ENCODE assay signal across 25 mouse cellular contexts in the genomic region with DNA sequence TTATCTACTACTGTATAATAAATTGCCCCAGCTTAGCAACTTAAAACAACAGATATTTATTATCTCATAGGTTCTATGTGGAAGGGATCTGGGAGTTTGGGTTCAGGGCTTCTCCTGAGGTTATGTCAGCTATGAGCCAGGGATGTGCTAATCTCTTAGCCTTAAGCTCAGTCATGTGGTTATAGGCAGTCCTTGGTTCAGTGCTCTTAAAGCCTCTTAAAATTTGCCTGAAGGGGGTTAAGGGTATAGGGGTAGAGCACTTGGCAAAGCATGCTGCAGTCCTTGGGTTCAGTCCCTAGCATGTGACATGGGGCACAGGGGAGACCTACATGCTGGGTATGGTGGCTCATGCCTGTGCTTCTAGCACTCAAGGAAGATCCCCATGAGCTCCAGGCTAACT. TPM values are rescaled to one million over a fixed set of nuclear protein-coding genes. Genes with fewer than 3 reads are reported as not detected.
DNase-seq lines count a peak whose midpoint lies in the region; ATAC-seq and TF ChIP-seq lines count a peak whose summit lies in the region.
"Had no signal": no experiment of that assay in that cellular context is flagged by ENCODE, and none has a peak within 500 bp of the region (broad histone marks: within the 10 kb centered on the region; RNA-seq: fewer than 3 reads in every experiment).

No protein-coding gene starts in this region.

- peaks cover 22% of the 10 kb centered on the region for H3K4me1 ChIP-seq in kidney, adult 2 months (ENCODE audit: control insufficient read depth, insufficient read depth, low read length)
- peaks cover 16% of the 10 kb centered on the region for H3K4me1 ChIP-seq in lung, embryonic 16.5 days (replicated peaks; ENCODE audit: control insufficient read depth, insufficient read depth, low read length)
- H3K4me1 ChIP-seq in MEL (ENCODE audit: control insufficient read depth in 1 of 2, insufficient read depth in 2 of 2, low read length in 2 of 2): peaks cover 12 to 32% of the 10 kb centered on the region in 2 experiments
- H3K4me1 ChIP-seq: midbrain, embryonic 12.5 days had no signal

- no peak for TF ChIP-seq POLR2A in kidney, adult 2 months (IDR thresholded peaks at IDR 0.05; ENCODE audit: low read depth, low read length)
- TF ChIP-seq POLR2A in MEL (IDR thresholded peaks at IDR 0.05; ENCODE audit: control insufficient read depth in 1 of 2, insufficient read depth in 1 of 2, low read depth in 1 of 2, low read length in 2 of 2, poor library complexity in 1 of 2): no peak

- peaks cover 29% of the 10 kb centered on the region for H3K79me2 ChIP-seq in MEL (ENCODE audit: control insufficient read depth, insufficient read depth, low read length, poor library complexity)

- no peak overlapping the region for H3K4me2 ChIP-seq in lung, embryonic 16.5 days (ENCODE audit: low read depth, low read length)
- H3K4me2 ChIP-seq: embryonic facial prominence, embryonic 15.5 days; heart, embryonic 13.5 days; hindbrain, embryonic 12.5 days; limb, embryonic 12.5 days; midbrain, embryonic 12.5 days had no signal

- peaks cover 3% of the 10 kb centered on the region; the same call in 1 of the 2 replicates for H3K36me3 ChIP-seq in kidney, adult 2 months (ENCODE audit: control insufficient read depth, insufficient read depth, low read length)
- peaks cover 2% of the 10 kb centered on the region; the same call in 1 of the 2 replicates for H3K36me3 ChIP-seq in lung, embryonic 16.5 days (ENCODE audit: control insufficient read depth, insufficient read depth, low read length)
- H3K36me3 ChIP-seq in MEL (ENCODE audit: control insufficient read depth in 1 of 2, insufficient read depth in 2 of 2, low read length in 2 of 2): peaks cover 13 to 53% of the 10 kb centered on the region in 2 experiments
- H3K36me3 ChIP-seq: midbrain, embryonic 12.5 days had no signal

- no peak for TF ChIP-seq RAD21 in MEL (IDR thresholded peaks at IDR 0.05; ENCODE audit: low read depth, low read length)

- no peak overlapping the region for H3K4me3 ChIP-seq in kidney, adult 2 months (ENCODE audit: insufficient read depth, low read depth, low read length)
- no peak overlapping the region for H3K4me3 ChIP-seq in lung, embryonic 16.5 days (ENCODE audit: low read length)
- no peak overlapping the region for H3K4me3 ChIP-seq in MEL (ENCODE audit: control insufficient read depth in 1 of 2, insufficient read depth in 1 of 2, low read depth in 2 of 2, low read length in 2 of 2)
- H3K4me3 ChIP-seq: embryonic facial prominence, embryonic 15.5 days; heart, embryonic 13.5 days; hindbrain, embryonic 12.5 days; limb, embryonic 12.5 days; midbrain, embryonic 12.5 days had no signal

- no peak overlapping the region for H3K27ac ChIP-seq in kidney, adult 2 months (ENCODE audit: insufficient read depth, low read depth, low read length)
- no peak overlapping the region for H3K27ac ChIP-seq in lung, embryonic 16.5 days (ENCODE audit: low read length)
- no peak overlapping the region for H3K27ac ChIP-seq in MEL (ENCODE audit: control insufficient read depth, low read depth, low read length)
- H3K27ac ChIP-seq: embryonic facial prominence, embryonic 15.5 days; heart, embryonic 13.5 days; hindbrain, embryonic 12.5 days; limb, embryonic 12.5 days; midbrain, embryonic 12.5 days had no signal

- no peak for TF ChIP-seq CTCF in kidney, adult 2 months (conservative IDR thresholded peaks at IDR 0.05; ENCODE audit: insufficient read depth, insufficient read length, low read depth, low read length)
- TF ChIP-seq CTCF in MEL (IDR thresholded peaks at IDR 0.05 in 2 of 3, conservative IDR thresholded peaks at IDR 0.05 in 1 of 3; ENCODE audit: control insufficient read depth in 1 of 3, insufficient read depth in 1 of 3, low read depth in 2 of 3, low read length in 3 of 3, poor library complexity in 1 of 3, severe bottlenecking in 1 of 3): no peak

- no peaks in the 10 kb centered on the region for H3K27me3 ChIP-seq in kidney, adult 2 months (replicated peaks; ENCODE audit: control insufficient read depth, insufficient read depth, low read length)
- no peaks in the 10 kb centered on the region for H3K27me3 ChIP-seq in lung, embryonic 16.5 days (ENCODE audit: control insufficient read depth, insufficient read depth, low read depth, low read length)
- H3K27me3 ChIP-seq in MEL (ENCODE audit: control insufficient read depth in 1 of 2, insufficient read depth in 2 of 2, low read length in 2 of 2): no peaks in the 10 kb centered on the region
- H3K27me3 ChIP-seq: CH12.LX; embryonic facial prominence, embryonic 15.5 days; heart, embryonic 13.5 days; hindbrain, embryonic 12.5 days; limb, embryonic 12.5 days; midbrain, embryonic 12.5 days had no signal

- H3K9me3 ChIP-seq in lung, embryonic 16.5 days (ENCODE audit: control insufficient read depth, low read length): no peaks in the 10 kb centered on the region
- H3K9me3 ChIP-seq in MEL (replicated peaks; ENCODE audit: insufficient read depth, low read length): no peaks in the 10 kb centered on the region
- H3K9me3 ChIP-seq: embryonic facial prominence, embryonic 15.5 days; G1E; heart, embryonic 13.5 days; hindbrain, embryonic 12.5 days; limb, embryonic 12.5 days; midbrain, embryonic 12.5 days had no signal

- H3K9ac ChIP-seq in lung, embryonic 16.5 days (ENCODE audit: low read length): no peak overlapping the region
- no peak overlapping the region for H3K9ac ChIP-seq in MEL (ENCODE audit: control insufficient read depth, low read depth, low read length, poor library complexity, severe bottlenecking)
- H3K9ac ChIP-seq: embryonic facial prominence, embryonic 15.5 days; heart, embryonic 13.5 days; hindbrain, embryonic 12.5 days; limb, embryonic 12.5 days; midbrain, embryonic 12.5 days had no signal

- TF ChIP-seq EP300 in MEL (IDR thresholded peaks at IDR 0.05; ENCODE audit: low read depth in 1 of 2, low read length in 2 of 2): no peak

- ATAC-seq in lung, embryonic 16.5 days (ENCODE audit: low read depth): 0 out of 2 replicates have a peak, but pooled peaks have one; percentile 26
- peak; percentile 53; the same call in 1 of the 2 replicates for ATAC-seq in monocyte, adult 5-6 weeks (replicated peaks; ENCODE audit: insufficient number of reproducible peaks, low FRiP score, low TSS enrichment, poor library complexity, severe bottlenecking)
- ATAC-seq: forebrain, embryonic 14.5 days had no signal

- peak; percentile 13 for DNase-seq in kidney, adult 2 months
- no peak for DNase-seq in kidney, postnatal 36 days
- DNase-seq in lung, postnatal 14 days: no peak
- peak; percentile 23 for DNase-seq in MEL (ENCODE audit: low read depth, low spot score)
- no peak for DNase-seq in adrenal gland, postnatal 14 days
- DNase-seq in heart, adult 9 months (ENCODE audit: low spot score in 2 of 2): no peak
- DNase-seq: adrenal gland, postnatal 25 days; cerebellum, adult 8-10 months; heart, adult 11 months; heart, postnatal 14 days; kidney, adult 18-20 months; lung, adult 2 months; lung, postnatal 4 days; right cerebral cortex, postnatal 25 days; thymus, postnatal 36 days had no signal

TF ChIP-seq in MEL, 35 proteins besides CTCF, POLR2A, EP300 and RAD21:
- TF ChIP-seq USF1 (IDR thresholded peaks at IDR 0.05; ENCODE audit: low read depth, low read length) (peak; percentile 9; the same call in 1 of the 2 replicates), BHLHE40 (IDR thresholded peaks at IDR 0.05; ENCODE audit: borderline replicate concordance, low read depth, low read length) (no peak)

RNA-seq across cellular contexts. Expression of a gene that starts 8.4 kb away (rescaled TPM):
- 136 and 148 TPM in 2 replicates for polyA plus RNA-seq in kidney, adult 2 months (2012; rRNA removed)
- polyA plus RNA-seq in lung, embryonic 16.5 days (2015; fragmentation: Nextera tagmentation; extraction: Ambion mirVana): 181 and 182 TPM in 2 replicates
- 13.3 and 19.2 TPM in 2 replicates for total RNA-seq in MEL (2012; rRNA removed)
- polyA plus RNA-seq in MEL (2012; ENCODE audit: insufficient read depth in 1 of 2, insufficient read length in 2 of 2, low read depth in 1 of 2, low replicate concordance in 2 of 2, missing spikeins in 1 of 2): 100 to 1,000 TPM in 1 of 2 experiments, 10 to 100 TPM in 1; 52.8 to 110 TPM
- 47.0 to 58.3 TPM (median 51.6 TPM) in 3 replicates for total RNA-seq in monocyte, adult 5-6 weeks (2017)
- total RNA-seq in adrenal gland, postnatal 14 days (2021): 98.7 and 108 TPM in 2 replicates

Comparison
In these comparisons a context has a peak if more than half of its experiments do, and no peak if none do; other contexts are left out.
1. DNase-seq: peak in kidney, adult 2 months (single experiment) and MEL (single experiment); none in kidney, postnatal 36 days (0 of 2), lung, postnatal 14 days (single experiment), adrenal gland, postnatal 14 days (single experiment) and heart, adult 9 months (0 of 2).